Mouse (Mus musculus) layer of hippocampus, postnatal 10 days (tissue): ENCODE measurements around the gene 9930022D16Rik. TPM values are rescaled to one million over a fixed set of nuclear protein-coding genes. Genes with fewer than 3 reads are reported as not detected.

ENCODE experiments used
- DNase-seq, 2 experiments: peaks; one replicate each; pipeline ENCODE4 v3.0.0; 2021; ENCODE audit warnings: low spot score in 2 of 2
- total RNA-seq, 2 experiments: library from RNA; stranded (reverse); gene quantifications; 2 replicates each; pipeline ENCODE4 v1.2.3; 2021

The 9930022D16Rik gene
- total RNA-seq, 2 experiments from 2014 or later, result not detected

DNA sequence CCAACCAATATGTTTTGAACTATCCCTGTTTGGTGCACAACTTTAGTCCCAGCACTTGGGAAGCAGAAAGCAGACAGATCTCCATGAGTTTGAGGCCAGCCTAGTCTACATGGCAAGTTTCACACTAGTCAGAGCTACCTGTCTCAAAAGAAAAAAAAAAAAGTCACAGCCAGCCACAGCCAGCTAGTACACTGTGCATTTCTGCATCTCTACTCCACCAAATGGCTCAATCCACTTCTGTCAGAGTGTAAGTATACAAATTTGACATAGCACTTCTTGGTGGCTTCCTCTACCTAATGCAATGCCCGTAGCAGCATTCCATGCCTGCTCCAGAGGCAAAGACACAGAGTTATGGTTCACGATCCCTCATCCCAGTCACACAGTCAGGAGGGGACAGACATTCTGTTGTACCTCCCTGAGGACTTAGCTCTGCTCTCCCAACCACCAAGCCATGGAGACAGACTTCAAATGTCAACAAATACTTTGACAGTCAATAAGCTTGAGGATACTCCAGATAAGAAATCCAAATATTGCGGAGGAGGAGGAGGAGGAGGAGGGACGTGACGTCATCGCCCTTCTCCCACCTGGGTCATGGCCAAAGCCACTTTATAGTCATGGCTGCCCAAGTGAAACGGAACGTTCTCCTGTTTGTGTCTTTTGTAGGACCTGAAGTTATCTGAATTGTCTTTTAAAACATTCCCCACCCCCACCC is 3.1 kb downstream of the 9930022D16Rik start:
- no peak for DNase-seq

DNA sequence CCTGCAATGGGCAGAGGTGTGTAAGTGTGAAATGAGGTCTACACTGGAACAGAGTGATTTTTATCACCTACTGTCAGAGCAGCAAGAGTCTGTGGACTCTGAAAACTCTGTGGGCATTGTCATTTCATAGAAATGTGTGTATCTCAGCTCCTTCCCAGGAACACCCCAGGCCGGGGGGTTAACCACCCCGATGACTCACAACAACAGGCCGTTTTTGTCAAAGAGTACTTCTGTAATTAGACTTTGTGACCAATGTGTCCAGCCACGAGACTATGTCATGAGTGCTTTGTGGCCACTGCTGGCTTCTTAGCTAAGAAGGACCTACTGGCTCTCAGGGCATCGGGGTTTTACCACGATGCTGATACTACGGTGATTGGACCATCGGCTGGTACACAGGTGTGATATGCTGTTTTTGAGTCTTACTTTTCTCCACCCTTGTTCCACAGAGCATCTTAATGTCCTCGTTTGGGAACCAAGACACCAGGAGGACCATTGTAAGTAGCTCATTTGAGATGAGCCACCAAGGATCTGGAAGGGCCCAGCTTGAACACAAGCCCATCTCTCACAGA is 3.8 kb downstream of the 9930022D16Rik start:
- no peak for DNase-seq

DNA sequence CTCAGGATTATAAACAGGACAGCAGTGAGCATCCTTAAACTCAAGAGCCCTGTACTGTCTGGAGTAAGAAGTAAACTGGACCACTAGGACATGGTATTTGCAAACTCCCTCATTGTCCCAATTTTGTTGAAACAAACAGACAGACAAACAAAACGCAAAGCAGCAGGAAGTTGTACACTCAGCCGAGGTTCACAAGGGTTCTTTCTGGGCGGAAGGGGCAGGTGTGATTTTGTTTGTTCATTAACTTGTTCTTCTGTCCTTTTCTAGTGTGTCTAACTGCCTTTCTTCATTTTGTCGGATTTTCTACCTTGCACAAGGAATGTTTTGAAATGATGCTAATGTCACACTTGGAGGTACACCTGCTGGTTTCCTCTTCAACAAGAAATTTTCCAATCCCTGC is 5.7 kb downstream of the 9930022D16Rik start:
- DNase-seq, result no peak

GRCm38 (mm10) chr11:109419961-109420566 is 6.3 kb downstream of the 9930022D16Rik start:
- DNase-seq, result no peak

DNA sequence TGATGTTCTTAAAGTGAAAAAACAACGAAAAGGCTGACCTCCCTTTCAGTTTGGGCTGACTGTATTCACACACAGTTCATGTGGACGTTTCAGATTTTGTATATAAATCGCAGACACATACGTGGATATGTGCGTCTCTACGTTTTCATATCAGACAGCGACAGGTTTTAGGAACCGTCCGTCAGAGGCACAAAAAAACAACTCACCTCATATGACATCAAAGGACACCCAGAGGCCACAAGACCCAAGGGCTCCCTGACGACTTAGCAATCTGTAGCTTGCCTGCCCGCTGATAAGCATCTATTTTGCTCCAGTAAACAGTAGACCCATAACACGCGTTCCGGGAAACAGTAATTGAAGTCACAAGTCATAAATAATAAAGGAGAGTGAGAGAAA is 6.8 kb downstream of the 9930022D16Rik start:
- DNase-seq, result no peak

DNA sequence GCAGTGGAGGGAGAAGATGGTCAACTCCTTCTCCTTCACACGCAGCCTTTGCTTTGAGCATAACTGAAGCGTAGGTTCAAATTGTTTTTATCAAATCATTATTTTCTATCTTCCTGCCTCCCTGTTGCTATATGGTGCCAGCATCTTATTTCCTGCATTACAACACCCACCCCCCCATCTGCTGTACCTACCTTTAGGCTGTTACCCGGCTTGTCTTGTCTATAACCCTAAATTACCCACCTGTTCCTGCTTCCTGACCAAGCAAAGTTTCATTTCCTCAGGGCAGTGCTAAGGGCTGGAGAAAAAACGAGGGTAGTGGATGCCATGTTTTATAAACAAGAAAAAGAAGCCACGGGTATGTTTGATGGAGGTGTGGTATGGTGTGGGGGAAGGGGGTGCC is 7.5 kb downstream of the 9930022D16Rik start:
- DNase-seq, result no peak

GRCm38 (mm10) chr11:109422263-109422662 is 8.5 kb downstream of the 9930022D16Rik start:
- no peak for DNase-seq

DNA sequence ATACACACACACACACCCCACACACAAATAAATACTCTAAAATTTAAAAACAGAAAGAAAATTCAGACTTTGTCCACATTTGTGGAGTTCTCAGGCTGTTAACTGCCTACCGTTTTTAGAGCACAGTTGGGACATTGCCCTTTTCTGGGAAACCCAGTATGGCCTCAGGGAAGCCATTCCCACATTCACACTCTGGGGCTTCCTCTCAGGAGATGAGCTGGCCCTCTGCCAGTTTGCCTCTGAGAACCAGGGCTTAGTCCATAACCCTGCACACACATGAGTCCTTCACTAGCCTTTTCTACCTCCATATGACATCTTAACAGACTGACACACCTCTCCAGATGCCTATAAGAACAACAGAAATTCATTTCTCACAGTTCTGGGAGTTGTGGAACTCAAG is 9.6 kb downstream of the 9930022D16Rik start:
- no peak for DNase-seq

DNA sequence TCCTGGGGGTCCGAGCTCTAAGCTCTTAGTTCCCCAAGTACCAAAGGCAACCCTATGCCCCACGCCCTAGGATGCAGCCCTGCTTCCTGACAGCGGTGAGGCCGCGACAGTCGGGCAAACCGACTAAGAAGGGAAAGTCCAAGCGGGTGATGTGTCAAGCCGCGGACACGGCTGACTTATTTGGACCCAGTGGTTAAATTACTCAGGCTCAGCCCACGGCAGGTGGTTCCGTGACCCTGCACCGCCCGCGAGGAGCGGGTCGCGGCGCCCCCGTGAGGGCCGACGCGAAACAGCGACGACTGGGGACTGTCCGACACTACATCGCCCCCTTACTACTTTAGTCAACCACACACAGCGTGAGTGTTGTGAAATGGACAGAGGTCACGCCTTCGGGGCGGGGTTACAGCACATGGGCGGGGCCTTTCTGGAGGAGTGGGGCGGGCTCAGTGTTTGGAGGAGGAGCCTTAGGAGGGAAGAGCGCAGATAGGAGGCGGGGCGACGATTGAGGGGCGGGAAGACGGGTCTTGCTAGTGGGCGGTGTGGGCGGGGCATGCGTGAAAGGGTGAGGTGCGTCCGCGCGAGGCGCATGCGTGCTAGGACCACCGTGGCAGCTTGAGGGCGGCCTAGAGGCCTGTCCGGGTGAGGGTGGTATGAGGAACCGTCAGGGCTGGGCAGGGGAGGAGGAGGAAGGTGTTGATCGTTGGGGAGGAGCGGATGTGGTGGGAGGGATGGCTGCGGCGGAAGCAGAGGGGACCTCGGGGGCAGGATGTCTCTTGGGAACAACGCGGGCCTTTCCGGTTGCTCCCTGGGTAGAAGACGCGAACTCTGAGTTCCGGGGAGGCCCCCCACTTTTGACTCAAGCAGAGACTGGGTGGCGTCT is 11.9 kb downstream of the 9930022D16Rik start, which contains the start of gene Amz2:
Amz2 (plus strand) TSS at position 555 of the 880 bp plus-strand sequence.
- peak; percentile 98 to 99 for DNase-seq

- DNase-seq, result no peak
These were observed 12.5 kb downstream of the 9930022D16Rik start for GRCm38 (mm10) chr11:109426272-109426586.

DNA sequence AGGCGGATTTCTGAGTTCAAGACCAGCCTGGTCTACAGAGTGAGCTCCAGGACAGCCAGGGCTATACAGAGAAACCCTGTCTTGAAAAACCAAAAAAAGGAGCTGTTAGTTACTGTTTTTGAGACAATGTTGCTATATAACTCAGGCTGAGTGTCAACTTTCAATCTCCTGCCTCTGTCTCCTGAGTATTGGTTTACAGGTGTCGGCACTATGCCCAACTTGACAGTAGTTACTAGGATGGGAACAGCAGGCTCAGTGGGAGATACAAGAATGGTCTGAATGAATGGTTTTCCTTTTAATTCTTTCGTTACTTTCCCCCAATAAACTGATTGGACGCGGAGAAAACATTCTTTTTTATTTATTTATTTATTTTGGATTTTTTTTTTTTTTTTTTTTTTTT is 13.6 kb downstream of the 9930022D16Rik start:
- no peak for DNase-seq

GRCm38 (mm10) chr11:109434233-109434798 is 20.6 kb downstream of the 9930022D16Rik start:
- DNase-seq, result no peak

GRCm38 (mm10) chr11:109436889-109437288 is 23.2 kb downstream of the 9930022D16Rik start:
- no peak for DNase-seq

- no peak for DNase-seq
These were observed 25.5 kb downstream of the 9930022D16Rik start for GRCm38 (mm10) chr11:109439209-109439608.

DNA sequence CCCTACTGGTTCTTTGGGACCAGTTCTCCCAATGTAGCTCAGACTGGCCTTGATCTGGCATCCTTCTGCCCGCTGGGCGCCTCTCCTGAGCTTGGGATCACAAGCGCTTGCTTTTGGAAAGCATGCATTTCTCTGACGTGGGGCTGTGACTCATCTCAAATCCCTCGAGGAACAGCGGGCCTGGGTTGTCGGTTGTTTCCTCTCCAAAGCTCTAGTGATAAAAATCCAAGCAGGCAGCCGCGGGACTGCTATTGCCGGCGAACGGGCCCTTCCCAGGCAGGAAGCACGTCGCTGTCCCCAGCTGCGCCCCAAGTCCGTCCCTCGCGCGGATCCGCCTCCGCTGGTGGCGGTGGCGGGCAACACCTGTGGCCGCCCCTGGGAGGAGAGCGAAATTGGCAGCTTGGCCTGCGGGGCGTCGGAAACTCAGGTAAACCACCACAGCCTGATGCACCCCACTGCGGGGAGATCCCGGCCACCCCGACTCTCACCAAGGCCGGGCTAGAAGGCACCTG is 26.2 kb downstream of the 9930022D16Rik start:
- DNase-seq, result peak; percentile 64 to 68

GRCm38 (mm10) chr11:109440641-109441040 is 26.9 kb downstream of the 9930022D16Rik start:
- no peak for DNase-seq

DNA sequence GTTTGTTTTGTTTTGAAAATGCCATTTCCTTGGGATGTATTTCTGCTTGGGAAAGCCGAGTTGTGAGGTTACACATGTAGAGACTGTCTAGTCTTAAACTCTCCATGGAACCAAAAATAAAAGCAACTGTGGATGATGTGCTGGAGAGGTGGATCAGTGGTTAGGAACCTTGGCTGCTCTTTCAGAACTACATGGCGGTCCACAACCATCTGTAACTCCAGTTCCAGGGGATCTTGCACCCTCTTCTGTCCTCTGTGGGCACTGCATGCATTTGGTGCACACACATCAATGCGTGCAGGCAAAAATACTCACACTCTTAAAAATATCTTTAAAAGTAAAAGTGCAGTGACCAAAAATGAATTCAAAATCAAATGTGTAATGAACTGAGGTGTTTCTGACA is 27.4 kb downstream of the 9930022D16Rik start:
- DNase-seq, result peak; percentile 38 to 46

DNA sequence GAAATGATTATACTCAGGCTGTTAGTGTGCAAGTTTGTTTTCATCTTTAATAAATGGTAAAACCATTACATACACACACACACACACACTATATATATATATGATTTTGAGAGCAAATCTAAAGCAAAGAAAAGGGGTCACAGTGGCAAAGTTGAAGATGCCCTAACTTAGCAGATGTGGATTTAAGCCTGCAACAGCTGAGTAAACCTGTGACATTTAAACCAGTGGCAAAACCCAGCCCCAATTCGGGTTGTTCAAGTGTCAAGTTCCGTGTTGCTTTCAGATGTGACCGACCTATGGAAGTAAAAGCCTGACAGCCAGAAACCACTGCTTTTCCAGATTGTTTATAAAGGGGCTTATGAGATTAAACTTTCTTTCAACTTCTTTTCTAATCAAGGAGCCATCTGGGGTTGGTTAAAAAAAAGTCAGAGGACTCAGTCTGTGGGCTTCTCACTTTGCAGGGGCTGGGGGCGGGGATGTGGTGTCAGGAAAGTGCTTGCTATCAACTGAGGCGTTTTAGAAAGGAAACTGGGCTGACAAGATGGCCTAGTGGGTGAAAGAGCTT is 28.5 kb downstream of the 9930022D16Rik start:
- no peak for DNase-seq

GRCm38 (mm10) chr11:109443468-109444263 is 29.9 kb downstream of the 9930022D16Rik start:
- no peak for DNase-seq

GRCm38 (mm10) chr11:109444600-109444999 is 30.9 kb downstream of the 9930022D16Rik start:
- DNase-seq, result peak in 1 of 2 experiments; percentile 29
